ENCODE assay signal across 30 mouse cellular contexts in the genomic region with DNA sequence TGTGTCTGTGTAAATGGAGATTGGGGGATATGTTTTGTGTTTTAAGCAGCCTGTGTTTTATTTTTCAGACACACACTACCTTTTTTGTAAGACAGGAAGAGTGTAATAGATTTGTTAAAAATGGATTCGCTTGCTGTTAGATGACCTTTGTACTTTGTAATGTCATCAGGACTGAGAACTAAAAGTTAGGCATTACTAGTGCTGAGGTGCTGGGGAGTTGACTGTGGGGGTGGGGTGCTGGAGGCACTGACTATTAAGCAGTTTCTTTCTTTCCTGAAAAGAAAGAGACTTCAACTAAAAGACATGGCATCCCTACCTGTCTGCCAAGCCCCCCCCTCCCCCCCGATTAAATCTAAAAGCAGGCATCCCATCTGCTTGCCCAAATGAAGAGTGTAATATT. TPM values are rescaled to one million over a fixed set of nuclear protein-coding genes. Genes with fewer than 3 reads are reported as not detected.
DNase-seq lines count a peak whose midpoint lies in the region; ATAC-seq and TF ChIP-seq lines count a peak whose summit lies in the region.
"Had no signal": no experiment of that assay in that cellular context is flagged by ENCODE, and none has a peak within 500 bp of the region (broad histone marks: within the 10 kb centered on the region; RNA-seq: fewer than 3 reads in every experiment).

No protein-coding gene starts in this region.

- DNase-seq in ES-E14 (ENCODE audit: low read depth, low spot score), result no peak
- DNase-seq in kidney, postnatal 4 days, result peak; percentile 54 to 66
- no peak for DNase-seq in cerebellum, adult 18-20 months
- DNase-seq in layer of hippocampus, postnatal 14 days (ENCODE audit: low spot score in 2 of 2), result no peak
- DNase-seq: adrenal gland, postnatal 25 days; cerebellum, adult 11 months; cerebellum, postnatal 10 days; forebrain, postnatal 0 days; gastrocnemius, postnatal 25 days; heart, adult 18-20 months; heart, postnatal 10 days; thymus, postnatal 25 days had no signal

- no peaks in the 10 kb centered on the region for H3K36me3 ChIP-seq in ES-Bruce4 (ENCODE audit: control insufficient read depth, insufficient read depth, low read length, poor library complexity, severe bottlenecking)
- H3K36me3 ChIP-seq in ES-E14 (ENCODE audit: control insufficient read depth, insufficient read depth, low read length, poor library complexity, severe bottlenecking), result no peaks in the 10 kb centered on the region
- no peaks in the 10 kb centered on the region for H3K36me3 ChIP-seq in kidney, embryonic 15.5 days
- H3K36me3 ChIP-seq: embryonic facial prominence, embryonic 10.5 days; heart, embryonic 12.5 days; hindbrain, embryonic 10.5 days; intestine, embryonic 15.5 days; limb, embryonic 12.5 days; liver, embryonic 15.5 days; midbrain, embryonic 12.5 days; stomach, embryonic 15.5 days had no signal

- peaks cover 21% of the 10 kb centered on the region for H3K4me1 ChIP-seq in ES-Bruce4 (ENCODE audit: control insufficient read depth, insufficient read depth, low read length)
- peaks cover 32 to 36% of the 10 kb centered on the region in 2 experiments for H3K4me1 ChIP-seq in ES-E14 (ENCODE audit: control insufficient read depth in 2 of 2, insufficient read depth in 2 of 2, low read length in 2 of 2, poor library complexity in 1 of 2)
- H3K4me1 ChIP-seq in kidney, embryonic 15.5 days, result peaks cover 28% of the 10 kb centered on the region

- in situ Hi-C loops in ES-E14 (cut with MboI; ENCODE audit: low sequenced_read_pairs in 2 of 2, unreplicated experiment in 2 of 2), result loop anchor here in 1 of 2 experiments (5.0 kb wide), 1 partner anchor 57 kb away; no protein-coding TSS in a partner anchor

- no peak for ATAC-seq in kidney, embryonic 15.5 days (replicated peaks; ENCODE audit: low FRiP score)
- ATAC-seq in erythroblast, adult 5-6 weeks (replicated peaks; ENCODE audit: low FRiP score, poor library complexity, severe bottlenecking), result no peak
- ATAC-seq: forebrain, postnatal 0 days; hindbrain, embryonic 16.5 days; intestine, embryonic 15.5 days; lung, postnatal 0 days had no signal

- TF ChIP-seq EP300 in ES-Bruce4 (IDR thresholded peaks at IDR 0.05; ENCODE audit: insufficient read depth, low read depth, low read length), result peak; percentile 60

- WGBS in kidney, embryonic 15.5 days, result 27% methylated on average over 2 of the region's 2 CpGs

- H3K27ac ChIP-seq in ES-Bruce4 (ENCODE audit: insufficient read depth, low read length) (peak overlapping the region; percentile 95), ES-E14 (ENCODE audit: insufficient read depth, low read depth, low read length, poor library complexity, severe bottlenecking) (peak overlapping the region; percentile 97)
- H3K27ac ChIP-seq in kidney, embryonic 15.5 days, result peak overlapping the region; percentile 52; the same call in 1 of the 2 replicates
- H3K27ac ChIP-seq: embryonic facial prominence, embryonic 10.5 days; hindbrain, embryonic 10.5 days; intestine, embryonic 15.5 days; layer of hippocampus, adult 2 months; limb, embryonic 12.5 days; liver, embryonic 15.5 days; midbrain, embryonic 12.5 days; stomach, embryonic 15.5 days had no signal

- no peak overlapping the region for H3K4me2 ChIP-seq in kidney, embryonic 15.5 days
- H3K4me2 ChIP-seq: heart, embryonic 12.5 days; intestine, embryonic 15.5 days; limb, embryonic 12.5 days; liver, embryonic 15.5 days; midbrain, embryonic 12.5 days; stomach, embryonic 15.5 days had no signal

- no peak for TF ChIP-seq CTCF in ES-Bruce4 (IDR thresholded peaks at IDR 0.05; ENCODE audit: low read depth, low read length)

- H3K9ac ChIP-seq in ES-Bruce4 (ENCODE audit: low read depth, poor library complexity, severe bottlenecking) (peak overlapping the region; percentile 25), ES-E14 (ENCODE audit: insufficient read depth, low read depth, low read length, poor library complexity, severe bottlenecking) (peak overlapping the region; percentile 44; the same call in 1 of the 2 replicates)
- H3K9ac ChIP-seq in kidney, embryonic 15.5 days, result no peak overlapping the region
- H3K9ac ChIP-seq: forebrain, postnatal 0 days; heart, embryonic 12.5 days; intestine, embryonic 15.5 days; limb, embryonic 12.5 days; liver, embryonic 15.5 days; midbrain, embryonic 12.5 days; stomach, embryonic 15.5 days had no signal

- H3K27me3 ChIP-seq in ES-Bruce4 (ENCODE audit: control insufficient read depth, insufficient read depth, low read length, poor library complexity, severe bottlenecking), result no peaks in the 10 kb centered on the region
- H3K27me3 ChIP-seq in kidney, embryonic 15.5 days, result peaks cover 36% of the 10 kb centered on the region
- H3K27me3 ChIP-seq: intestine, embryonic 15.5 days had no signal

- H3K9me3 ChIP-seq in ES-Bruce4 (replicated peaks; ENCODE audit: control insufficient read depth, insufficient read depth, low read length, poor library complexity, severe bottlenecking) (no peaks in the 10 kb centered on the region), ES-E14 (ENCODE audit: control insufficient read depth, insufficient read depth, low read depth, low read length) (no peaks in the 10 kb centered on the region)
- H3K9me3 ChIP-seq in kidney, embryonic 15.5 days (replicated peaks), result no peaks in the 10 kb centered on the region
- H3K9me3 ChIP-seq: embryonic facial prominence, embryonic 10.5 days; heart, embryonic 12.5 days; hindbrain, embryonic 10.5 days; intestine, embryonic 15.5 days; liver, embryonic 15.5 days; midbrain, embryonic 12.5 days; stomach, embryonic 15.5 days had no signal

- H3K4me3 ChIP-seq in ES-Bruce4 (ENCODE audit: low read depth, low read length), result no peak overlapping the region
- peak overlapping the region in 1 of 2 experiments; percentile 0; a peak in 1 of 4 replicates for H3K4me3 ChIP-seq in ES-E14 (ENCODE audit: insufficient read depth in 1 of 2, low read depth in 1 of 2, low read length in 2 of 2, poor library complexity in 1 of 2, severe bottlenecking in 1 of 2)
- H3K4me3 ChIP-seq in kidney, embryonic 15.5 days (replicated peaks), result no peak overlapping the region
- H3K4me3 ChIP-seq: embryonic facial prominence, embryonic 10.5 days; heart, embryonic 12.5 days; hindbrain, embryonic 10.5 days; intestine, embryonic 15.5 days; layer of hippocampus, adult 2 months; limb, embryonic 12.5 days; liver, embryonic 15.5 days; midbrain, embryonic 12.5 days; stomach, embryonic 15.5 days had no signal

- TF ChIP-seq POLR2A in ES-Bruce4 (IDR thresholded peaks at IDR 0.05; ENCODE audit: insufficient read depth, low read length), result no peak

TF ChIP-seq in ES-E14, 5 proteins besides CTCF, POLR2A, EP300 and RAD21:
- TF ChIP-seq HCFC1 (IDR thresholded peaks at IDR 0.05; ENCODE audit: borderline replicate concordance, insufficient read depth, low read length) (no peak), MAFK (IDR thresholded peaks at IDR 0.05; ENCODE audit: insufficient read depth, low read depth, low read length) (no peak), ZNF384 (IDR thresholded peaks at IDR 0.05; ENCODE audit: low read depth, low read length) (no peak), ZC3H11A (IDR thresholded peaks at IDR 0.05; ENCODE audit: borderline replicate concordance, low read depth, low read length) (no peak), CHD2 (IDR thresholded peaks at IDR 0.05; ENCODE audit: low read depth, low read length) (0 out of 2 replicates have a peak, but pooled peaks have one; percentile 13)

RNA-seq across cellular contexts. Expression of a gene that starts 39.9 kb away (rescaled TPM):
- polyA plus RNA-seq in ES-Bruce4 (2011; ENCODE audit: insufficient read depth, insufficient read length, low read depth, missing spikeins), result 58.9 and 60.4 TPM in 2 replicates
- total RNA-seq in ES-E14 (2012; rRNA removed), result 22.5 and 26.4 TPM in 2 replicates
- 42.4 TPM in 2 replicates for polyA plus RNA-seq in kidney, embryonic 15.5 days (2015; fragmentation: Nextera tagmentation; extraction: Ambion mirVana)
- 0.21 TPM in 1 of 2 replicates, not detected in the other for total RNA-seq in erythroblast, adult 5-6 weeks (2015; ENCODE audit: low replicate concordance)
- not detected in 2 replicates for total RNA-seq in erythroblast, adult 5-6 weeks (2017; ENCODE audit: low replicate concordance)
- 10 to 100 TPM; 15.8 to 15.9 TPM for total RNA-seq in layer of hippocampus, postnatal 14 days (2021)
- total RNA-seq: adrenal gland, postnatal 25 days; gastrocnemius, postnatal 25 days; megakaryocyte, adult 5-6 weeks; monocyte, adult 5-6 weeks; neutrophil, adult 5-6 weeks had no signal
- polyA plus RNA-seq: C2C12 had no signal

Comparison
In these comparisons a context has a peak if more than half of its experiments do, and no peak if none do; other contexts are left out.
1. DNase-seq: peak in kidney, postnatal 4 days (2 of 2); none in ES-E14 (single experiment), cerebellum, adult 18-20 months (0 of 2) and layer of hippocampus, postnatal 14 days (0 of 2).
2. RNA of a gene that starts 39.9 kb away (total RNA-seq): 22.5 to 26.4 TPM in ES-E14 and 15.8 to 15.9 TPM in layer of hippocampus, postnatal 14 days; 0.21 TPM in erythroblast, adult 5-6 weeks; every median in the first group is over 10 times any median in the second.
3. Peak in every context shown above with its lines, with median percentiles within 50 percentile points of each other: H3K27ac ChIP-seq.